Mouse (Mus musculus): ENCODE measurements around the gene Chpf2. TPM values are rescaled to one million over a fixed set of nuclear protein-coding genes. Genes with fewer than 3 reads are reported as not detected.

Gene Chpf2
- total RNA-seq, 2 experiments from 2014 or later: 68.8 to 77.3 TPM

GRCm38 (mm10) chr5:24601911-24602750 is 15.6 kb downstream of the Chpf2 start:
- intact Hi-C loops (cut with DNase I): loop anchor here (2.0 kb wide), 1 partner anchor 51 kb away; no protein-coding TSS in a partner anchor
- peak in 1 of 2 experiments; percentile 49 for DNase-seq (ENCODE audit: low spot score in 2 of 2)

GRCm38 (mm10) chr5:24602751-24603343 is 16.3 kb downstream of the Chpf2 start:
- intact Hi-C loops (cut with DNase I): loop anchor here (2.0 kb wide), 1 partner anchor 50 kb away; no protein-coding TSS in a partner anchor

GRCm38 (mm10) chr5:24603431-24604010 is 17.0 kb downstream of the Chpf2 start:
- no peak for DNase-seq (ENCODE audit: low spot score in 2 of 2)
- intact Hi-C loops (cut with DNase I): loop anchor here (2.0 kb wide), 1 partner anchor 49 kb away; no protein-coding TSS in a partner anchor

More at GRCm38 (mm10) chr5:24602751-24603343, 16.3 kb downstream of the Chpf2 start:
- DNase-seq (ENCODE audit: low spot score in 2 of 2): peak in 1 of 2 experiments; percentile 54

DNA sequence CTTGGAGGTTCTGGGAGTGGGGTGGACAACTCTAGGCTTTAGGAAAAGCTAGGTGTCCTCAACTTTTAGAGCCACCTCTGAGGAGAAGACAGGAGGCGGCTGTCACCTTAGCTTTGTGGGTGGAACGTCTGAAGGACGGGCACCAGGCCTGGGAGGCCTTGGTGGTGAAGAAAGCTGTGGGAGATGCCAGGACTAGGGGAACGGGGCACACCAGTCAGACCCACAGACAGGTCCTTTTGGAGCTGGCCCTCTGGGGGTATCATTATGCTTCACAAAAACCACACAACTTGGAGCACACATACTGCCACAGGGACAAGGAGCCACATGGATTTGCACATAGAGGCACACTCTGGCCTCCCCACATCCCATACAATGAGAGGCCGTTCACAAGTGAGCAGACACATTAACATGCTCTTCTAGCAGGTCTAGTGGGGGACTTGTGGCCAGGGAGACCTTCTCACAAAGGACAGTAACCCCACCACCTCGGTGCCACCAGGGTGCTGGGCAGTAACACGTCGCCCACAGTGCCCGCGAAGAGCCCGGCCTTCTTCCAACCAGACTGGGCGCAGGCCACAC is 17.6 kb downstream of the Chpf2 start:
- DNase-seq (ENCODE audit: low spot score in 2 of 2): no peak
- intact Hi-C loops (cut with DNase I): no loop called here

- intact Hi-C loops (cut with DNase I): no loop called here
- peak; percentile 76 to 79 for DNase-seq (ENCODE audit: low spot score in 2 of 2)
These were observed 18.1 kb downstream of the Chpf2 start for GRCm38 (mm10) chr5:24604656-24605100.

DNA sequence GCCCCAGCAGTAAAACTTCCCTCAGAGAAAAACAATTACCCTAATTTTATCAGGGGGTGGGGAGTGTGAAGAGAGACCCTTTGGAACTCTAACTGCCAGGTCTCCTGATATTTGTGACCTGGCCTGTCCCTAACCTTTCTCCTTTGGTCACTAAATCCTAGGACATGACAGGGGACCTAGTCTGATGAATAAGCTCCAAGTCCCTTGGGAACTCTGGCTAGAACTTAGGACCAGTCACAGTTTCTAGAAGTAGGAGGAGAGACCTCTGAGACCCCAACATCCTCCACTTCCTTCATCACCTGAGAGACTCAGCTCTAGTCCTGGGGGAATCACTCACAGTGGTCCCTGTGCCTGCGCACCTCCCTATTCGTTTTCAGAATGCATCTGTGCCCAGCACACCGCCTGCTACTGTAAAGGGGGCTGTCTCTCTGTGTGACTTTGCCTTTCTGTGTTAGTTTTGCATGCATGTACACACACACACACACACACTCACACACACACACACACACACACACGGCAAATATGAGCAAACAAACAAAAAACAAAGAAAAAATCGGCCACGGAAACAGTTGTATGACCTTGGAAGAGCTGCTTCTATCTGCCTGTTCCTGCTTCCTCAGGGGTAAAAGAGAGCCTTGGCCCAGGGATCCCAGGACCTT is 18.9 kb downstream of the Chpf2 start:
- no peak for DNase-seq (ENCODE audit: low spot score in 2 of 2)
- intact Hi-C loops (cut with DNase I): no loop called here

GRCm38 (mm10) chr5:24605980-24606665 is 19.6 kb downstream of the Chpf2 start:
- no peak for DNase-seq (ENCODE audit: low spot score in 2 of 2)
- intact Hi-C loops (cut with DNase I): no loop called here

DNA sequence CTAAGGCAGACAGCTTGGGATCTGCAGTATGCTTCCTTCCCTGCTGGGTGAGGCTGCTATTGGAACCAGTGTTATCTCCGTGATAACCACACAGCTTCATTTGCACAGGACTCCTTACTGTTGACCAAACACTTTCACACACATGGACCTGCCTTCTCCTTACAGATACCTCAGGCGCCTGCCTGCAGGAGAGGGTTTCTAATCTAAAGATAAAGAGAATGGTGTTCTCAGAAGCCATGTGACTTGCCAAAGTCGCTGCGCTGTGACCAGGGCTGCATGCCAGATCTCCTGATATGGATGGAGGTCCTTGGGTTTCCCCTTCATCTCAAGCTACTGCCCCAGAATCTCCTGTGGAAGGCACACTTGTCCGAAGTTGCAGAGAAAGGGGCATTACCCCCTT is 22.8 kb downstream of the Chpf2 start:
- DNase-seq (ENCODE audit: low spot score in 2 of 2): no peak
- intact Hi-C loops (cut with DNase I): no loop called here

DNA sequence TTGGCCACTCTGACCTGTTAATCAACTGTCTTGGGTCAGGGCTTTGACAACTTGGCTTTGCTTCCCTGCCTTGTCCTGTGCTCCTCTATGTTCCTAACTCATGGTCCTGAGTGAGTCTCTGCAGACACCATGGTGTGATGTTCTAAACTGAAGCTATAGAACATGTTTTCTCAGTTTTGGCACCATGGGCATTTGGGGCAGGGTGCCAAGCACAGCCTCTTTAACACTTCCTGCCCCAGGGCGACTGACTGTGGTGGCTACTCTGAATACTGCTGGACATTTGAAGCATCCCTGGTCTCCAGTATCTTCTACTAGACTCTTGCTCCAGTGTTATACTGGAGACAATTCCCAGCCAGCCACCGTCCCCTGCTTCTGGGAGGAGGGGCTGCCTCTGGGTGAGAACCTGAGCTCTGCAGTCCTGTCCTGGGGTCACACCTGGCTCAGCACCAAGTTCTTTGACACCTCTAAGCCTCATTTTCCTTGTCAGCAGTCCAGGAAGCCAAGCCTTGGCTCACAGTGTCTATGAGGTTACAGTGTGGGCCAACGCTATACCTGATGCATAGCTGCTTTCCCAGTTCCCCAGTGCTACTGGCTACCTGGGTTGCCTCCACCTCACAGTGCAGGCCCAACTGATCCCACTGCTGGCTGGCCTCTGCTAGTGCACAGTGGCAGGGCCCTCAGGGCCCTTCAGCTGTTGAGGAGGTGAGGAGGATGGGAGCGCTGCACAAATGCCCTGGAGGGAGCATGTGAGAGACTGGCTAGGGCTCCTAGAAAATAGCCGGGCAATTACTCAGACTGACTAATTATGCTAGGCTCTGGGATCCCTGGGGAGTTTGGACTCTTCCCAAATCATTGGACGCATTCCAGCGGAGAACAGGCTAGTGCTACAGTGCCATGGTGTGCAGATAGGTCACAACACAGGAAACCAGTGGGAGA is 25.1 kb downstream of the Chpf2 start:
- intact Hi-C loops (cut with DNase I): no loop called here
- DNase-seq (ENCODE audit: low spot score in 2 of 2): peak in 1 of 2 experiments; percentile 70

GRCm38 (mm10) chr5:24612302-24612649 is 25.7 kb downstream of the Chpf2 start:
- intact Hi-C loops (cut with DNase I): no loop called here
- no peak for DNase-seq (ENCODE audit: low spot score in 2 of 2)

DNA sequence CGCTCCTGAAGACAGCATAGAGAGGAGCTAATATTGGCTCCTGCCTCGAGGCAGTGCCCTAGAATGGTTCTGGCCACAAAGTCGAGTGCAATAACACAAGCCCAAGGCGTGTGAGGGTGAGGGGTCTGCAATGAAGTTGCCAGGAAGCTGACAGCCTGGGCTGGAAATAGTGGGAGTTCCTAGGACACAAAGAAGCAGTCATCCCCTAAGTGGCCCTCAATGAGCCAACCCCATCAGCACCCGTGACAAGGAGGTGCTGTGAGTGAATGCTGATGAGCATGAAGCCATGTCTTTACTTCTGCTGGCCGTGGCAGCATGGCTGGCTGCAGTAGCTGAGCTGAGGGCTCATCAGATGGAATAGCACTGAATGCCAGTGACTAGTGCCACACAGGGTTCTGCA is 28.6 kb downstream of the Chpf2 start:
- intact Hi-C loops (cut with DNase I): no loop called here
- DNase-seq (ENCODE audit: low spot score in 2 of 2): no peak

GRCm38 (mm10) chr5:24618921-24619320 is 32.4 kb downstream of the Chpf2 start:
- DNase-seq (ENCODE audit: low spot score in 2 of 2): no peak
- intact Hi-C loops (cut with DNase I): no loop called here

- no peak for DNase-seq (ENCODE audit: low spot score in 2 of 2)
- intact Hi-C loops (cut with DNase I): no loop called here
These were observed 33.6 kb downstream of the Chpf2 start for GRCm38 (mm10) chr5:24620116-24620515.

GRCm38 (mm10) chr5:24620626-24621025 is 34.1 kb downstream of the Chpf2 start:
- DNase-seq (ENCODE audit: low spot score in 2 of 2): no peak
- intact Hi-C loops (cut with DNase I): no loop called here

DNA sequence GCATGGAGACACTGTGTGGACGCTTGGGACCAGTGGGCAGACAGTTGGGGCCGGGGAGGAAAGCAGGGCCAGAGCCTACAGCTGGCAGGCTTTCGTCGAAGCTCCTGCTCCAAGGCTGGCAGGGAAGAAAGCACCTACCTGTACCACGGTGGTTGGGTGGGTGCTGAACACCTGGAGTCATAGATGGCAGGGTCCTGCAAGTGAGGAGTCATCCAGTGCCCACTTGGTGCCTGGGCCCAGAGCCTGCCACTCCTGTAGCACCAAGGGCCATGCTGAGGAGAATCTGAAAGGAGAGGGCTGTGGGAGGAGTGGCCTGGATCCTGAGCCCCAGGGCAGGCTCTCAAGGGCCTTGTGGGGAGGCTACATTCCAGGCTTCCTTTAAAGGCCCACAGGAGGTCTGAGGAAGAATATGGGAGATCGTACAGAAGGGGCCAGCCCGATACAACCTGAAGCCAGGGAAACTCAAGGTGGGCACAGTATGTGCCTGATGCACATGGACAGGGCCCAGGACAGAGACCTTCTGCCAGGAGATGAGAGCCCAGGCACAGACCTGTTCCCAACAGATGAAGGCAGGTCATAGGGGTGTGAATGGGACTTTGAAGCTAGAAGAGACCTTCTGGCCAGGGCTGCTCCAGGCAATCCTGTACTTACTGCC is 36.0 kb downstream of the Chpf2 start:
- no peak for DNase-seq (ENCODE audit: low spot score in 2 of 2)
- intact Hi-C loops (cut with DNase I): no loop called here

DNA sequence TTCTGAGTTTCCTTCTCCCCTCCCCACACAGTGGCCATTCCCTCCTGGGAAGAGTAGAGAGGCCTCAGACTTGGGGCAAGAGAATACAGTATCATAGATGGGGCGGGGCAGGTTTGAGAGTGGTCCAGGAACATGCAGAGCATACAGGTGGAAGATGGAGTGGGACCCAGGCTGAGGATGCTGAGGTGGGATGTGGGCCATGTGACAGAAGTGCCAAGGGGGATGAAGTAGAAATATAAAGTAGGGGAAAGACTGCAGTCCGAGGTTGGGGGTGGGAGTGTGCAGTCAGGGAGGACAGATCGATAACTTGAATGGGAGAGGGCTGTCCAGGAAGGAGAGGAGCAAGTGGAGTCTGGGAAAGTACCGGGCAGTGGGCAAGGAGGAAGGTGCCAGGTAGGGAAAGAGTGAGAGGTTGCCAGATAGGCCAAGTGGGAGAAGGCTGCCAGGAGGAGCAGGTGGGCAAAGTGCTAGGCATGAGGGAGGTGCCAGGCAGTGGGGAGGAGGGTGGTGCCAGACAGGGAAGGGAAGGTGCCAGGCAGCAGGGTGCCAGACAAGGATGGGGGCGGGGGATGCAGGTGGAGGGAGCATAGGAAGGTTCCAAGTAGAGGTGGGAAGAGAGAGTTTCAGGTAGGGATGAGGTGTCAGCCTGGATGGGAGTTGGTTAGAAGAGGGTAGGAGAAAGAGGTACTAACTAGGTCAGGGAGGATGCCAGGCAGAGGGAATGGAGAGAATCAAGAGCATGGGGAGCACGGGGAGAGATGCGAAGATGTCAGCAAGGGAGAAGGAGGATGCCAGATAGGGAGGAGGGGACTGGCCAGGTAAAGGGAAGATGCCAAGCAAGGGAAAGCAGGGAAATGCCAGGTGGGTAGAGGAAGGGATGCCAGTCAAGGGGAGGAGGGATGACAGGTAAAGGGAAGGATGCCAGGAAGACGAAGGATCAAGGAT is 36.8 kb downstream of the Chpf2 start:
- peak in 1 of 2 experiments; percentile 32 for DNase-seq (ENCODE audit: low spot score in 2 of 2)
- intact Hi-C loops (cut with DNase I): no loop called here
